Mouse (Mus musculus) embryonic facial prominence, embryonic 12.5 days (tissue): ENCODE data around the gene Ubtd2. TPM values are rescaled to one million over a fixed set of nuclear protein-coding genes. Genes with fewer than 3 reads are reported as not detected.

ENCODE experiments used
- ATAC-seq: fragments of 200-750 bp; cut with Nextera tagmentation; 2 replicates; pipeline ENCODE4 v1.8.0; 2017; ENCODE audit not compliant: insufficient number of reproducible peaks, insufficient read depth, low FRiP score, low TSS enrichment
- H3K27ac ChIP-seq: fragments of 300-500 bp; sonication (generic); 2 replicates; pipeline ENCODE4 v1.5.1; 2016; ENCODE audit warnings: mild to moderate bottlenecking
- H3K27me3 ChIP-seq: fragments of 300-500 bp; sonication (generic); 2 replicates; pipeline ENCODE4 v1.6.1; 2016; ENCODE audit warnings: mild to moderate bottlenecking, moderate library complexity
- H3K36me3 ChIP-seq: fragments of 300-500 bp; sonication (generic); 2 replicates; pipeline ENCODE4 v1.6.1; 2016; ENCODE audit warnings: mild to moderate bottlenecking
- H3K4me1 ChIP-seq: fragments of 300-500 bp; sonication (generic); 2 replicates; pipeline ENCODE4 v1.6.1; 2016
- H3K4me2 ChIP-seq: fragments of 300-500 bp; sonication (generic); replicated peaks from 2 replicates; pipeline ENCODE4 v1.6.1; 2016; ENCODE audit warnings: mild to moderate bottlenecking, moderate library complexity
- H3K4me3 ChIP-seq: fragments of 300-500 bp; sonication (generic); 2 replicates; pipeline ENCODE4 v1.5.1; 2016; ENCODE audit warnings: mild to moderate bottlenecking
- H3K9ac ChIP-seq: fragments of 300-500 bp; sonication (generic); 2 replicates; pipeline ENCODE4 v1.6.1; 2016; ENCODE audit warnings: mild to moderate bottlenecking, moderate library complexity
- H3K9me3 ChIP-seq: fragments of 300-500 bp; sonication (generic); 2 replicates; pipeline ENCODE4 v1.6.1; 2016; ENCODE audit warnings: mild to moderate bottlenecking, moderate library complexity
- WGBS: fragments of 180-500 bp; shearing (Covaris S2); methylation state at CpG from one replicate; pipeline ENCODE4 v1.1.7; 2016; 5-methylcytosine and 5-hydroxymethylcytosine counted together
- polyA plus RNA-seq: library from polyadenylated mRNA; unstranded; fragments of >200 nt; fragmentation: Nextera tagmentation; extraction: Ambion mirVana; gene quantifications from 2 replicates; pipeline ENCODE4 v1.2.1, GENCODE M21; 2016

Gene Ubtd2
- polyA plus RNA-seq, 1 experiment from 2014 or later, result 96.7 TPM

DNA sequence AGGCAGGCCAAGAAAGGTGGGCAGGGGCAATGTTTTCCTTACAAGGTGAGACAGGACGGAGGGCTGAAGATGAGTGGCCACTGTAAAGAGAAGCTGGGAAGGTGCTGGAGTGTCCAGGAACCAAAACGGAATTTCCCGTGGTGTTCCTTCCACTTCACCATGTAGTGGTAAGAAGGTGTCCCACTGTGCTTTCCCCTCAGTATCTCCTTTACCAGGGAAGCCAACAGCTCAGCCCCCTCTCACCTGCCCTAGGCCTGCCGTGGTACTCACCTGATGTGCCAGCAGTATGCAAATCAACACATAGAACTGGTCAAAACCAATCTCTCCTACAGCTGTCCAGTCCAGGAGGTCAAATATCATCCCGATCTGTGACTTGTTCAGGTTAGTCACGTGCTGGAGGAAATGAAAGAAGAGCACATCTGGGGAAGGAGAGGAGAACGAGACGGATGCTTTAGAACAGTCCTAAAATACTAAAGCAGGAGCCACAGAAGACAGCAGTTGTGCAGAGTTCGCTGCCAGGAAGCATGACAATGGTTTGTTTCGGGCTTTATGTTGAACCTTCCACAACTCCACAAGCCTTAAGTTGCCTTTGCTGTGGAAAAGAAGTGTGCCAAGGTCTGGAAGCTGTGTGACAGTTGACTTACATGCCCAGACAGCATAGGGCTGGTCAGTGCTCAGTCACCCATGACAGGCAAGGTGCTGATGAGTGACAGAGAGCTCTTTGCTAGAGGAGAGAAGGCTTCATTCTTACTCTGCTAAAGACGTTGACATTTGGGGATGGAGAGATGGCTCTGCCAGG, 69.2 kb downstream of the Ubtd2 start:
- Histone ChIP-seq H3K36me3 (peaks cover 28% of the 10 kb centered on the region), H3K27ac (no peak overlapping the region), H3K9me3 (no peaks in the 10 kb centered on the region), H3K27me3 (no peaks in the 10 kb centered on the region), H3K9ac (no peak overlapping the region), H3K4me2 (no peak overlapping the region), H3K4me3 (no peak overlapping the region), H3K4me1 (no peaks in the 10 kb centered on the region)
- 80% methylated on average over 11 of the region's 11 CpGs for WGBS
- no peak for ATAC-seq

DNA sequence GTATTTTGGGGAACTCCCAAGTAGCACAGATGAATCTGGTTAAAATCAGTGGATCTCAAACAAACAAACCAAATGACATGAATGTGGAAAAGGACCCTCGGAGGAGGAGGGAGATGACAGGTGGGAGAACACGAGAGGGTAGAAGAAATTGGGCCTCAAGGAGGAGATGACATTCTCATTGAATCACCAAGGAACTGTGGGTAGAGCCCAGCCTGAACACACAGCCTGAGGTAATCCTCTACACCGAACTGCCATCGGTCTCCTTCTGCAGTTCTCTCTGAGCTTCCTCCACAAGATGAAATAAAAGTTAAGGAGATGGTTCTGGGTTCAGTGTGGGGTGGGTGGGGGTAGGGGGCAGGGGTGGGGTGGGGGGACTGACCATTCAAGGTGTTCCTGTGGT, 71.8 kb downstream of the Ubtd2 start:
- Histone ChIP-seq H3K9ac (no peak overlapping the region), H3K4me3 (no peak overlapping the region), H3K36me3 (peaks cover 15% of the 10 kb centered on the region; the same call in 1 of the 2 replicates), H3K9me3 (no peaks in the 10 kb centered on the region), H3K27ac (no peak overlapping the region), H3K4me1 (no peaks in the 10 kb centered on the region), H3K27me3 (no peaks in the 10 kb centered on the region), H3K4me2 (no peak overlapping the region)
- WGBS, result 84% methylated on average over 4 of the region's 4 CpGs
- no peak for ATAC-seq

DNA sequence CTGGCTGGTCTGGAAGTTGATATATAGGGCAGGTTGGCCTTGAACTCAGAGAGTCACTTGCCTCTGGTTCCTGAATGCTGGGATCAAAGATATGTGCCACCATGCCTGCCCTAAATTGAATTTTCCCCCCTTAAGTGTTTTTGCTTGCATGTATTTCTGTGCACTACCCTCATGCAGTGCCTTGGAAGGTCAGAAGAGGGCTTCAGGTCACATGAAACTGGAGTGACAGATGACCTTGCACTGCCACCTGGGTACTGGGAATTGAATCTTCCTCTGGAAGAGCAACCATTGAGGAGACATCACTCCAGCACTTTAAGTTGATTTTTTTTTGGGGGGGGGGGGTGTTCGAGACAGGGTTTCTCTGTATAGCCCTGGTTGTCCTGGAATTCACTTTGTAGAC, 75.0 kb downstream of the Ubtd2 start:
- H3K9me3 ChIP-seq, result no peaks in the 10 kb centered on the region
- no peak overlapping the region for H3K4me3 ChIP-seq
- H3K4me2 ChIP-seq, result no peak overlapping the region
- H3K27me3 ChIP-seq, result no peaks in the 10 kb centered on the region
- 0 out of 2 replicates have a peak, but pooled peaks cover 5% of the 10 kb centered on the region for H3K36me3 ChIP-seq
- no peak for ATAC-seq
- peaks cover 6% of the 10 kb centered on the region; the same call in 1 of the 2 replicates for H3K4me1 ChIP-seq
- H3K9ac ChIP-seq, result no peak overlapping the region
- WGBS, result 85% methylated on average over 1 of the region's 1 CpGs
- no peak overlapping the region for H3K27ac ChIP-seq

DNA sequence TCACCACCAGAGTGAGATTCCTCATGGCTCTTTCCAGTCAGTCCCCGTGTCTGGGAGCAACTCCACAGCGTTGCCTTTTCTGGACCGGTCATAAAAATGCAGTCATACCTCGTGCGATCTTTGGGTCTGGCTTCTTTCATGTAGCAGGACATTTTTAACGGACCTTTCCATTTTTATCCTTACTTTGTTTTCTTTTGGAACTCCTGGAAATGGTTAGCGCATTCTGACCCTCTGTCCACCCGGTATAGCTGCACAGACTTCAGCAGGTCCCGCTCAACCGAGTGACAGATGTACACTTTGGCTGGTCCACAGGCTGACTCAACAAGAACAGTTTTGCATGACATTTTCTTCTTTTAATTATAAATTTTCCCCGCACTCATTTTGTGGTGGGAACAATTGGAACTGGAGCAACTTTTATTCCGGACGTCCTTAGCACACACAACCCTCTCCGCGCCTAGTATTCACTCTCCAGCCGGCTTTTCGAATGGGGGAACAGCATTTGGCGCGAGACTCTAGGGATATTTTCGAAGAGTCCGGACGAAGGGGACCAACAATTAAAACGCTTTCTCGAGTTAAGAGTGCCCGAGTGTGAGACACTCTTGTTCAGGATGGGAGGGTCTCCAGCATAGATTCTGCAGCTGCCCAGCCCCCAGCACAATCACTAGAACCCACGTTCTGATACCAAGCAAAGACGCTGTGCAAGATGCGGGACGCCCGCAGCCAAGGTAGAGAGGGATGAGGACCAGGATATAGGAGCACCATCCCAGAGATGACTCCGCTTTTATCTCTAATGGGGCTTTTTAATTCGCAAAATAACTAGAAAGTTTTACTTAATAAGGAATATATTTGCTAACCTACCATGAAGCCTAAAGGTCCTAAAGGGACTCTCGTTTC, 76.9 kb downstream of the Ubtd2 start, which contains the start of gene Efcab9:
Efcab9 (minus strand) TSS at position 211 of the 894 bp plus-strand sequence.
- Histone ChIP-seq H3K27ac (no peak within 1 kb of the TSS), H3K4me2 (peak within 1 kb of the TSS; percentile 88), H3K4me3 (peak within 1 kb of the TSS; percentile 58), H3K9ac (peak within 1 kb of the TSS; percentile 65), H3K27me3 (no peaks in the 10 kb centered on the region), H3K9me3 (no peaks in the 10 kb centered on the region), H3K4me1 (peaks cover 6% of the 10 kb centered on the region; the same call in 1 of the 2 replicates), H3K36me3 (no peaks in the 10 kb centered on the region)
- 5% methylated on average over 33 of the region's 33 CpGs for WGBS
- ATAC-seq, result no peak

DNA sequence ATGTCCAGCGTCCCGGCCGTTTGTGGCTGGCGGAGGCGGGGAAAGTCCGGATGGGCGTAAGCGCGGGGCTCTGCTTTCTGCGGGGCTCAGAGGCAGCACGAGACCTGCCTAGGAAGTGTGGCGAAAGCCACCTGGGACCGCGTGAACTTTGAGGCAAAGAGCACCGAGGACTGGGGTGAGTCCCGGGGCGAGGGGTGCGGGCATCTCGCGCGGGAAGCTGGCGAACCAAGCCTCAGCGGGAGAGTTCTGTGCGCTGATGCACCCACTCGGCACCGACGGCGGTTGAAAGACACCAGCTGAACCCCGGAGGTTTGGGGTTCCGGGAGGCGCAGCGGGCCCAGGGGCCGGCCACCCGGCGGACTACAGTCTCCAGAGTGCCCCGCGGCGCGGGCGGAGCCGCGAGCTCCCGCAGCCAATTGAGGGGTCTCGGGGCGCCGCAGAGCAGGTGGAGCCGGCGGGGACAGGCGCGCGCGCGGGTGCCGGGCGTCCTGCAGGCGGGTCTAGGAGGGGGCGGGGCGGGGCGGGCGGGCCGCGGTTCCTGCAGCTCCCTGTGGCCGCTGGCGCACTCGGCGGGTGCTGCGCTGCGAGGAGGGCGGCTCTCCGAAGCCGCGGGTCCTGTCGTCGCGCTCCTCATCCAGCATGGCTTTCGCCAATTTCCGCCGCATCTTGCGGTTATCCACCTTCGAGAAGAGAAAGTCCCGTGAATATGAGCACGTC, 77.8 kb downstream of the Ubtd2 start, which contains the start of gene Stk10:
Stk10 (plus strand) TSS at position 541 of the 717 bp plus-strand sequence.
- Histone ChIP-seq H3K4me3 (peak within 1 kb of the TSS; percentile 58), H3K9me3 (no peaks in the 10 kb centered on the region), H3K9ac (peak within 1 kb of the TSS; percentile 65), H3K4me1 (peaks cover 6% of the 10 kb centered on the region; the same call in 1 of the 2 replicates), H3K27ac (no peak within 1 kb of the TSS), H3K4me2 (peak within 1 kb of the TSS; percentile 88), H3K27me3 (no peaks in the 10 kb centered on the region), H3K36me3 (no peaks in the 10 kb centered on the region)
- ATAC-seq, result peak; percentile 92
- under 1% methylated on average over 80 of the region's 82 CpGs for WGBS

DNA sequence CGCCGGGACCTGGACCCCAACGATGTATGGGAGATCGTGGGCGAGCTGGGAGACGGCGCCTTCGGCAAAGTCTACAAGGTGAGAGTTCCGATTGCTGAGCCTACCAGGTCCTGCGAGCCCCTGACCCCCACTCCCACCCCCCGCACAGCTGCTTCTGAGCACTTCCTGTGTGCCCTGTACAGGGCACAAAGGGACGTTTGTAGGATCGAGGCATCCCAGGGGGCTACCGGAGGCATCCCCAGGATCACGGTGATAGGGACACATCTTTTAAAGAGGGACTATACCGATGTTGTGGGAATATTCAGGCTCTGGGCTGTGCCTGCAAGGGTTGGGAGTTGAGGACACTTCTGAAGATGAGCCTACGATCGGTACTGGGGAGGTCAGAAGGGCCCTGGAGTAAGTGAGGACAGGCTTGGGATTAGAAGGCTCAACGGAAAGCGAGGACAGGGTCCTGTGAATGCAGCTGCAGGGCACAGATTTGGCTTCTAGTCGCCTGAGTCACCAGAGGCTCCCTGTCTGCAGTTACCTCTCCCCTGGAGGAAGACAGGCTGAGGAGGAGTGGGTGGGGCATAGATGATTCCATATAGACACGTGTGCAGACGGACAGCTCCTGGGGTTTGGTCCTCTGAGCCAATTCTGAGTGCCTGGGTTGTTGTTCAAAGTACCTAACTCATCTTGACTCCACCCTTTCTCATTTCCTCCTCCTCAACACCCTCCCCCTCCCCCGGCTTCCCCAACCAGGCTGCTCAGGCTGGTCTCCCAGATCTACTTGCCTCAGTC, 78.5 kb downstream of the Ubtd2 start:
- Histone ChIP-seq H3K9me3 (no peaks in the 10 kb centered on the region), H3K4me2 (peak overlapping the region; percentile 88), H3K27ac (no peak overlapping the region), H3K36me3 (no peaks in the 10 kb centered on the region), H3K4me3 (peak overlapping the region; percentile 58), H3K27me3 (no peaks in the 10 kb centered on the region), H3K9ac (peak overlapping the region; percentile 65), H3K4me1 (peaks cover 10% of the 10 kb centered on the region)
- 2% methylated on average over 24 of the region's 24 CpGs for WGBS
- ATAC-seq, result peak; percentile 16; the same call in 1 of the 2 replicates

DNA sequence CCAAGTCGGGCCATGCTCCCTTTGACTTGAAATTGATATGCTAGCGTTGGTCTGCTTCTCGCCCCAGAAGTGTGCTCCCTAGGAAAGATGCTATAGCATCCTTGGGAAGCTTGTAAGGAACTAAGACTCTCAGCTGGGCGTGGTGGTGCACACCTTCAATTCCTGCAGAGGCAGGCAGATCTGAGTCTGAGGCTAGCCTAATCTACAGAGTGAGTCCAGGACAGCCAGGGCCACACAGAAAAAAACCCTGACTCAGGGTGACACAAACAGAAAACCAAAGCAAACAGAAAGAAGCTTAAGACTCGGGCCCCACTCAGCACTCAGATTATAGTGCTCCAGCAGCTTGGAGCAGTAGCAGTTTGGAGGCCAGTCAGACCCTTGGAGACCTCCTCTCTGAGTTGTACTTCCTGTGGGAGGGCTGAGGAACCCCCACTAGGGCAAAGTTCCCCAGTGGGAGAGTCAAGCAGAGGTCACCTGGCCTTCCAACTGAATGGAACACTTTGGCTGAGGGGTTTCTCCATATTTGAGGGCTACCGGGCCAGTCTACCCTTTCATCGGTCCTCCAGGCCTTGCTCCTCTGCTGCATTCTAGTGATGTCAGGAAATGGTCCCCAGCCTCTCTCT, 79.4 kb downstream of the Ubtd2 start:
- H3K36me3 ChIP-seq, result no peaks in the 10 kb centered on the region
- peak overlapping the region; percentile 88 for H3K4me2 ChIP-seq
- WGBS, result 62% methylated on average over 7 of the region's 7 CpGs
- H3K4me1 ChIP-seq, result peaks cover 10% of the 10 kb centered on the region
- no peak overlapping the region for H3K4me3 ChIP-seq
- H3K9me3 ChIP-seq, result no peaks in the 10 kb centered on the region
- no peak overlapping the region for H3K9ac ChIP-seq
- H3K27ac ChIP-seq, result no peak overlapping the region
- ATAC-seq, result no peak
- no peaks in the 10 kb centered on the region for H3K27me3 ChIP-seq

DNA sequence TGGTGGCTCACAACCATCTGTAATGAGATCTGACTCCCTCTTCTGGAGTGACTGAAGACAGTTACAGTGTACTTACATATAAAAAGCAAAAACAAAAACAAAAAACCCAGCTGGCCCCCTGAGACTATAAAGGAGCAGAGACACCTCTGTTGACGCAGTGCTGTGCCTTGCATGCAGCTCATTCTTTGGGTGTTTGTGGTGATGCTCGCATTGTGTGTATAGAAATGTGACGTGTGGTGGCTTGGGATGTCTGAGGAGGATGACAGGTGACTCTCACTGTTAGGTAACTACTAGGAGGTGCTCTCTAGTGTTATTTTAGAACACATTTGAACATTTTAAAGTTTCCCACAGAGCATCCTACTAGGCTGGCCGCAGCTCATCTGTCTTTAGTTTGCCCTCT, 80.5 kb downstream of the Ubtd2 start:
- H3K27me3 ChIP-seq, result no peaks in the 10 kb centered on the region
- 90% methylated on average over 4 of the region's 4 CpGs for WGBS
- no peak overlapping the region for H3K27ac ChIP-seq
- no peak overlapping the region for H3K4me3 ChIP-seq
- no peak for ATAC-seq
- H3K9me3 ChIP-seq, result no peaks in the 10 kb centered on the region
- no peak overlapping the region for H3K4me2 ChIP-seq
- no peaks in the 10 kb centered on the region for H3K36me3 ChIP-seq
- H3K9ac ChIP-seq, result no peak overlapping the region
- H3K4me1 ChIP-seq, result peaks cover 10% of the 10 kb centered on the region

DNA sequence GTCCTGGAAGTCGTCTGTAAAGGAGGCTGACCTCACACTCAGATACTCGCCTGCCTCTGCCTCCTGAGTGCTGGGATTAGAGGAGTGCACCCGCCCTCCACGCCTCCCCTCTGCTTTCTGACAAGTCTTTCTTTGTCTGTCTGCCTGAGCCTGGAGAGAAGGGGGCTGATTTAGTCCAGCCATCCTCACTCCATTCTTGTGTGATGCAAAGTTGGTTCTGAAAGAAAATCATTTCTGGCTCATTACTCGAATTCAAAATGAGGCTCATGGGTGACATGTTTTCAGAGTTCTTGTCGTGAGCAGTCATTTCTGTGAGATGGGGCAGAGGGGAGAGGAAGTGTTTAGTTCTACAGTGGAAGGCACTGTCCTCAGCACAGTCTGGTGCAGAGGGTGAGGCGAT, 81.8 kb downstream of the Ubtd2 start:
- H3K36me3 ChIP-seq, result no peaks in the 10 kb centered on the region
- H3K9me3 ChIP-seq, result no peaks in the 10 kb centered on the region
- H3K9ac ChIP-seq, result no peak overlapping the region
- no peak overlapping the region for H3K4me3 ChIP-seq
- H3K4me2 ChIP-seq, result no peak overlapping the region
- WGBS, result 49% methylated on average over 7 of the region's 7 CpGs
- no peaks in the 10 kb centered on the region for H3K27me3 ChIP-seq
- ATAC-seq, result no peak
- no peak overlapping the region for H3K27ac ChIP-seq
- H3K4me1 ChIP-seq, result peaks cover 10% of the 10 kb centered on the region

DNA sequence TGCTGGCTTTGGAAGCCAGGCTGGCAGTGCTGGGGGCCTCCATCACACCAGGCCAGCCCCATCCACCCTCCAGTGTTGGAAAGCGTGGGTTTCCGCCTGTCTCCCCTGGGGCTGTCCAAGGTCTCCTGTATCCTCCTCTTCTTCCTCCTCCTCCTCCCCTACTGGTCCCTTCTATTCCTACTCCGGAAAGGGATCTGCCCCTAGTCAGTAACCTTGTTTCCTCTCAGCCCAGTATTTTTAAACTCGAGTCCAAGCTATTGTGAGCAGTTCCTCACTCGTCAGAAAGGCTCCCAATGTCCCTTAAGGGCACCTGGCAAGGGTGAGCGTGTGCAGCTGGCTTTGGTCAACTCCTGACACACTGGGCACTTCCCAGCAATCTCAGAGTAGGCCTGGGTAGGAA, 83.3 kb downstream of the Ubtd2 start:
- ATAC-seq, result no peak
- no peak overlapping the region for H3K4me3 ChIP-seq
- H3K4me1 ChIP-seq, result peaks cover 10% of the 10 kb centered on the region
- H3K27me3 ChIP-seq, result no peaks in the 10 kb centered on the region
- 49% methylated on average over 6 of the region's 6 CpGs for WGBS
- H3K4me2 ChIP-seq, result no peak overlapping the region
- H3K36me3 ChIP-seq, result no peaks in the 10 kb centered on the region
- no peak overlapping the region for H3K27ac ChIP-seq
- H3K9ac ChIP-seq, result no peak overlapping the region
- H3K9me3 ChIP-seq, result no peaks in the 10 kb centered on the region
